Mouse (Mus musculus) embryonic facial prominence, embryonic 15.5 days (tissue): ENCODE results near the gene Aspa. TPM values are rescaled to one million over a fixed set of nuclear protein-coding genes. Genes with fewer than 3 reads are reported as not detected.

Source experiments
- ATAC-seq: fragments of 200-750 bp; cut with Nextera tagmentation; 2 replicates; pipeline ENCODE4 v1.8.0; 2017; ENCODE audit warnings: low read depth, moderate TSS enrichment; ENCODE audit not compliant: insufficient number of reproducible peaks, low FRiP score, low TSS enrichment
- H3K27ac ChIP-seq: fragments of 300-500 bp; sonication (generic); replicated peaks from 2 replicates; pipeline ENCODE4 v1.5.1; 2015; ENCODE audit warnings: mild to moderate bottlenecking, inconsistent platforms
- H3K27me3 ChIP-seq: fragments of 300-500 bp; sonication (generic); 2 replicates; pipeline ENCODE4 v1.6.1; 2015; ENCODE audit warnings: inconsistent platforms
- H3K36me3 ChIP-seq: fragments of 300-500 bp; sonication (generic); 2 replicates; pipeline ENCODE4 v1.6.1; 2015; ENCODE audit warnings: mild to moderate bottlenecking, inconsistent platforms
- H3K4me1 ChIP-seq: fragments of 300-500 bp; sonication (generic); 2 replicates; pipeline ENCODE4 v1.6.1; 2015; ENCODE audit warnings: inconsistent platforms
- H3K4me2 ChIP-seq: fragments of 300-500 bp; sonication (generic); replicated peaks from 2 replicates; pipeline ENCODE4 v1.6.1; 2015; ENCODE audit warnings: mild to moderate bottlenecking, inconsistent platforms
- H3K4me3 ChIP-seq: fragments of 300-500 bp; sonication (generic); replicated peaks from 2 replicates; pipeline ENCODE4 v1.5.1; 2015; ENCODE audit warnings: mild to moderate bottlenecking, inconsistent platforms
- H3K9ac ChIP-seq: fragments of 300-500 bp; sonication (generic); 2 replicates; pipeline ENCODE4 v1.6.1; 2015; ENCODE audit warnings: inconsistent platforms
- H3K9me3 ChIP-seq: fragments of 300-500 bp; sonication (generic); replicated peaks from 2 replicates; pipeline ENCODE4 v1.6.1; 2016; ENCODE audit warnings: inconsistent platforms
- WGBS: fragments of 180-500 bp; shearing (Covaris S2); methylation state at CpG from one replicate; pipeline ENCODE4 v1.1.7; 2015; 5-methylcytosine and 5-hydroxymethylcytosine counted together
- polyA plus RNA-seq: library from polyadenylated mRNA; unstranded; fragments of >200 nt; fragmentation: Nextera tagmentation; extraction: Ambion mirVana; gene quantifications from 2 replicates; pipeline ENCODE4 v1.2.1, GENCODE M21; 2015

Gene Aspa
- polyA plus RNA-seq, 1 experiment from 2014 or later, result 2.0 TPM

DNA sequence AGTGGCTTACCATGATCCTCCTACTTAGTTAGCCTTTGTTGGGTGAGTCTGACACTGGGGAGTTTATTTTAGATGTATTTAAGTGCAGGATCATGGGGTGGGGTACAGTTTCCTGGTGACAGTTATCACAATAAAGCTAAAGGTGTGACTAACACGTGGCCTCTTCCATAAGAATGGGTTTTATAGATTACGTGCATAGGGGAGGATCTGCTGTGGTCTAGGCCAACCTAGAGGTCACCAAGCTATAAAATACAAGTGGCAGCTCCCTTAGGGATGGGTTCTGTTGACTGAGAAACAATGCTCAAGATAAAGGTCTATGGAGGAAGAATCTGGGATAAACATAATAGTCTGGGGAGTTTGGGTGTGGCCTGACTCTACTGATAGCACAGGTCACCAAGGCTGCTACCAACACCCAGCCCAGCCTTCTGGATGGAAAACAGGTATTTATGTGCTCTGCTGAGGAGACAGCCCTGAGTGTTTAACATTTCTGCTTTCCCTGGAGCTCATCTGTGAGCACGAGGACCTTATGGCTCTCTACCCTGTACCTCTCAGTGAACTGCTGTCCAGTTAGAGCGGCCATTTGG lies 71.9 kb downstream of the Aspa start:
- H3K4me3 ChIP-seq, result no peak overlapping the region
- H3K27ac ChIP-seq, result no peak overlapping the region
- H3K9me3 ChIP-seq, result no peaks in the 10 kb centered on the region
- 80% methylated on average over 4 of the region's 4 CpGs for WGBS
- no peak for ATAC-seq
- H3K9ac ChIP-seq, result no peak overlapping the region
- H3K4me1 ChIP-seq, result no peaks in the 10 kb centered on the region
- H3K4me2 ChIP-seq, result no peak overlapping the region
- H3K36me3 ChIP-seq, result no peaks in the 10 kb centered on the region
- no peaks in the 10 kb centered on the region for H3K27me3 ChIP-seq

Other genes with a start within 250 kb of the Aspa start
- gene Itgae, start 239.0 kb downstream of the Aspa start, polyA plus RNA-seq, result 0.28 and 0.40 TPM in 2 replicates
- 10.9 and 11.5 TPM in 2 replicates for gene Haspin, start 191.3 kb downstream of the Aspa start, polyA plus RNA-seq
- gene P2rx5, start 169.2 kb downstream of the Aspa start, polyA plus RNA-seq, result 0.98 and 1.0 TPM in 2 replicates
- 91.9 and 100 TPM in 2 replicates for gene Emc6, start 152.6 kb downstream of the Aspa start, polyA plus RNA-seq
- 210 and 221 TPM in 2 replicates for gene Tax1bp3, start 152.5 kb downstream of the Aspa start, polyA plus RNA-seq
- gene Ctns, start 130.6 kb downstream of the Aspa start, polyA plus RNA-seq, result 23.0 and 25.5 TPM in 2 replicates
- 2.7 and 2.9 TPM in 2 replicates for gene Shpk, start 130.1 kb downstream of the Aspa start, polyA plus RNA-seq
- gene Trpv1, start 95.3 kb downstream of the Aspa start, polyA plus RNA-seq, result 0.24 and 0.34 TPM in 2 replicates
- 0.84 and 0.87 TPM in 2 replicates for gene Trpv3, start 62.2 kb downstream of the Aspa start, polyA plus RNA-seq
- not detected in 2 replicates for gene Gm49340, start 145 bp upstream of the Aspa start, polyA plus RNA-seq
- gene Spata22, start 145 bp upstream of the Aspa start, polyA plus RNA-seq, result not detected in 2 replicates
- not detected in 2 replicates for gene Olfr20, start 21.2 kb upstream of the Aspa start, polyA plus RNA-seq
- gene Olfr376, start 41.6 kb upstream of the Aspa start, polyA plus RNA-seq, result 0.13 and 0.17 TPM in 2 replicates
- gene Olfr1, start 70.0 kb upstream of the Aspa start, polyA plus RNA-seq, result 0.08 TPM in 1 of 2 replicates, not detected in the other
- gene Olfr378, start 98.9 kb upstream of the Aspa start, polyA plus RNA-seq, result not detected in 2 replicates
- gene Olfr380, start 127.9 kb upstream of the Aspa start, polyA plus RNA-seq, result 0.17 TPM in 1 of 2 replicates, not detected in the other
- not detected in 2 replicates for gene Olfr381, start 162.0 kb upstream of the Aspa start, polyA plus RNA-seq
- gene Olfr382, start 187.6 kb upstream of the Aspa start, polyA plus RNA-seq, result not detected in 2 replicates